Mouse (Mus musculus): ENCODE measurements around the gene Jtb.

GRCm38 (mm10) chr3:90211475-90212398, 19.7 kb upstream of the Jtb start:
- TF ChIP-seq CTCF (IDR thresholded peaks at IDR 0.05; ENCODE audit: control insufficient read depth, insufficient read depth, insufficient read length), result no peak
- TF ChIP-seq USF1 (IDR thresholded peaks at IDR 0.05; ENCODE audit: low read depth), result peak; percentile 17
- no peak for TF ChIP-seq MYOD1 (IDR thresholded peaks at IDR 0.05; ENCODE audit: control insufficient read depth, insufficient read length, low read depth)
